Mouse (Mus musculus) limb, embryonic 12.5 days (tissue): ENCODE results near the gene Nfxl1. TPM values are rescaled to one million over a fixed set of nuclear protein-coding genes. Genes with fewer than 3 reads are reported as not detected.
"Not testable (repeated sequence)": the region's sequence is repeated elsewhere in the genome, so short reads cannot be mapped to it uniquely, and the experiment has no call there.

Source experiments
- ATAC-seq: fragments of 200-750 bp; cut with Nextera tagmentation; 2 replicates; pipeline ENCODE4 v1.8.0; 2017; ENCODE audit warnings: low read depth, moderate TSS enrichment; ENCODE audit not compliant: insufficient number of reproducible peaks, insufficient read depth, low FRiP score, low TSS enrichment
- H3K27ac ChIP-seq: fragments of 300-500 bp; sonication (generic); 2 replicates; pipeline ENCODE4 v1.5.1; 2016; ENCODE audit warnings: mild to moderate bottlenecking, moderate library complexity
- H3K27me3 ChIP-seq: fragments of 300-500 bp; sonication (generic); 2 replicates; pipeline ENCODE4 v1.6.1; 2016; ENCODE audit warnings: mild to moderate bottlenecking, moderate library complexity
- H3K36me3 ChIP-seq: fragments of 300-500 bp; sonication (generic); 2 replicates; pipeline ENCODE4 v1.6.1; 2016; ENCODE audit warnings: mild to moderate bottlenecking, moderate library complexity
- H3K4me1 ChIP-seq: fragments of 300-500 bp; sonication (generic); replicated peaks from 2 replicates; pipeline ENCODE4 v1.6.1; 2016
- H3K4me2 ChIP-seq: fragments of 300-500 bp; sonication (generic); 2 replicates; pipeline ENCODE4 v1.6.1; 2016; ENCODE audit warnings: mild to moderate bottlenecking, moderate library complexity
- H3K4me3 ChIP-seq: fragments of 300-500 bp; sonication (generic); replicated peaks from 2 replicates; pipeline ENCODE4 v1.5.1; 2016; ENCODE audit warnings: mild to moderate bottlenecking
- H3K9ac ChIP-seq: fragments of 300-500 bp; sonication (generic); replicated peaks from 2 replicates; pipeline ENCODE4 v1.6.1; 2016; ENCODE audit warnings: mild to moderate bottlenecking, moderate library complexity
- H3K9me3 ChIP-seq: fragments of 300-500 bp; sonication (generic); 2 replicates; pipeline ENCODE4 v1.6.1; 2016; ENCODE audit warnings: mild to moderate bottlenecking, moderate library complexity
- WGBS: fragments of 180-500 bp; shearing (Covaris S2); methylation state at CpG from one replicate; pipeline ENCODE4 v1.1.7; 2016; 5-methylcytosine and 5-hydroxymethylcytosine counted together
- polyA plus RNA-seq: library from polyadenylated mRNA; unstranded; fragments of >200 nt; fragmentation: Nextera tagmentation; extraction: Ambion mirVana; gene quantifications from 2 replicates; pipeline ENCODE4 v1.2.1, GENCODE M21; 2016

The Nfxl1 gene
- polyA plus RNA-seq: 28.4 and 29.0 TPM in 2 replicates

GRCm38 (mm10) chr5:72559544-72560049 lies at the start of gene Nfxl1:
TSS of gene Nfxl1 (minus strand) at chr5:72559684.
- H3K27me3 ChIP-seq: no peaks in the 10 kb centered on the region
- no peaks in the 10 kb centered on the region for H3K9me3 ChIP-seq
- H3K27ac ChIP-seq: peak within 1 kb of the TSS; percentile 78
- peak within 1 kb of the TSS; percentile 66 for H3K4me3 ChIP-seq
- H3K36me3 ChIP-seq: peaks cover 6% of the 10 kb centered on the region; the same call in 1 of the 2 replicates
- peak; percentile 95 for ATAC-seq
- peaks cover 6% of the 10 kb centered on the region; the same call in 1 of the 2 replicates for H3K4me1 ChIP-seq
- H3K4me2 ChIP-seq: peak within 1 kb of the TSS; percentile 62
- H3K9ac ChIP-seq: peak within 1 kb of the TSS; percentile 80
- WGBS: under 1% methylated on average over 42 of the region's 42 CpGs

- no peak overlapping the region for H3K4me3 ChIP-seq
- H3K27ac ChIP-seq: no peak overlapping the region
- 91% methylated on average over 4 of the region's 4 CpGs for WGBS
- no peak overlapping the region for H3K4me2 ChIP-seq
- H3K4me1 ChIP-seq: no peaks in the 10 kb centered on the region
- H3K36me3 ChIP-seq: no peaks in the 10 kb centered on the region
- ATAC-seq: no peak
- H3K9ac ChIP-seq: no peak overlapping the region
- no peaks in the 10 kb centered on the region for H3K9me3 ChIP-seq
- no peaks in the 10 kb centered on the region for H3K27me3 ChIP-seq
Observed at GRCm38 (mm10) chr5:72603138-72603537, 43.7 kb upstream of the Nfxl1 start.

GRCm38 (mm10) chr5:72601006-72601405 lies 41.5 kb upstream of the Nfxl1 start:
- Histone ChIP-seq H3K4me2 (no peak overlapping the region), H3K9ac (no peak overlapping the region), H3K4me1 (no peaks in the 10 kb centered on the region), H3K4me3 (no peak overlapping the region), H3K27ac (no peak overlapping the region), H3K27me3 (no peaks in the 10 kb centered on the region), H3K36me3 (no peaks in the 10 kb centered on the region), H3K9me3 (no peaks in the 10 kb centered on the region)
- WGBS: 19% methylated on average over 5 of the region's 5 CpGs
- ATAC-seq: no peak

DNA sequence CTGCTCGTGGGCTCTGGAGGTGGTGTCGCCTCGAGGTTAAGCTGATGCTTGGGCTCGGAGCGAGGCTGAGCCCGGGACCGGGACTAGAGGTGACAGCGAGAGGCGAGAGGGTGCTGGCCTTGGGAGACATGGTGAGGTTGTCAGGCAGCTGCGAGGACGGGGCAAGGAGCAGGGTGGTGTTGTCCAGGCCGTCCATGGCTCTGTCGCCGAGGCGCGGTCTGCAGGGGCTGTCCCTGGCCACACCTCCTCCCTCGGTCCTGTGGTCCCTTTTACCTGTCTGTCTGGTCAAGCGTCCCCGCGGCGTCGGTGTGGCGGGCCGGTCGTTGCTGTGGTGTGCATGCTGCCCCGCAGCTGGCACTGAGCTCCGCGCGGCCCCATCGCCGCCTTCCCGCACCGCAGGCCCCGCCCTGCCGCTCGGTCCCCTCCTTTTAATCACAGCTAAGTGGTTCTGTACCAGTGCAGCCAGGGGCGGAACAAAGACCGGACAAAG lies 27.8 kb upstream of the Nfxl1 start, which contains the start of gene Gm5868:
Gene Gm5868, minus strand, starts transcription at position 360 of the 490 bp plus-strand sequence.
- H3K27me3 ChIP-seq: peaks cover 28% of the 10 kb centered on the region
- peak within 1 kb of the TSS; percentile 42 for H3K4me3 ChIP-seq
- H3K4me2 ChIP-seq: peak within 1 kb of the TSS; percentile 72
- no peaks in the 10 kb centered on the region for H3K9me3 ChIP-seq
- H3K4me1 ChIP-seq: 0 out of 2 replicates have a peak, but pooled peaks cover 6% of the 10 kb centered on the region
- peak within 1 kb of the TSS; percentile 31; the same call in 1 of the 2 replicates for H3K9ac ChIP-seq
- no peak within 1 kb of the TSS for H3K27ac ChIP-seq
- H3K36me3 ChIP-seq: no peaks in the 10 kb centered on the region
- peak; percentile 59; the same call in 1 of the 2 replicates for ATAC-seq
- 2% methylated on average over 38 of the region's 38 CpGs for WGBS

- H3K4me2 ChIP-seq: peak overlapping the region; percentile 72
- peaks cover 31% of the 10 kb centered on the region for H3K27me3 ChIP-seq
- not testable (repeated sequence) for H3K27ac ChIP-seq, H3K36me3 ChIP-seq, H3K9me3 ChIP-seq, H3K4me1 ChIP-seq, ATAC-seq
- WGBS: 42% methylated on average over 25 of the region's 25 CpGs
- H3K9ac ChIP-seq: 0 out of 2 replicates have a peak overlapping the region, but pooled peaks have one; percentile 31
- H3K4me3 ChIP-seq: peak overlapping the region; percentile 42
Observed at GRCm38 (mm10) chr5:72586667-72587191, 27.2 kb upstream of the Nfxl1 start.

GRCm38 (mm10) chr5:72586122-72586521 lies 26.6 kb upstream of the Nfxl1 start:
- 39% methylated on average over 7 of the region's 7 CpGs for WGBS
- H3K4me1 ChIP-seq, H3K9me3 ChIP-seq, H3K4me3 ChIP-seq, H3K36me3 ChIP-seq, ATAC-seq, H3K27ac ChIP-seq, H3K4me2 ChIP-seq, H3K9ac ChIP-seq: not testable (repeated sequence)
- peaks cover 37% of the 10 kb centered on the region for H3K27me3 ChIP-seq

DNA sequence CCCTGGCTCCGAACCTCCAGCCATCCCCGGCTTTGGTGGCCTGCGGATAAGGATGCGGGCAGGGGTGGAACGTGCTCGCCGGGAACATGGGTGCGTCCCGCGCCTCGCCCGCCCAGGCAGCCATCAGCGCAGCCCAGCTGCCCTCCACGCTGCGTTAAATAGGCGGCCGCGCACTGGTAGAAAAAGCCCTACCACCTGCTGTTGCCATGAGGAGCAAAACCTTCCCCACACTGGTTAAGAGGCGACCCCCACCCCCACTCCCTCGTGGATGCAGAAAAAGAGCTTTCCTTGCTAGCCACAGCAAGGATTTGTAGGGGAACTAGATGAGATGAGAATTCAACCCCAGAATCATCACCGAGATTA lies 21.5 kb upstream of the Nfxl1 start, which contains the start of gene Zar1:
Gene Zar1, minus strand, starts transcription at position 285 of the 363 bp plus-strand sequence.
- H3K9me3 ChIP-seq, H3K4me1 ChIP-seq, H3K27ac ChIP-seq, H3K36me3 ChIP-seq: not testable (repeated sequence)
- Histone ChIP-seq H3K9ac (peak within 1 kb of the TSS; percentile 56), H3K4me2 (peak within 1 kb of the TSS; percentile 74), H3K27me3 (peaks cover 34% of the 10 kb centered on the region), H3K4me3 (peak within 1 kb of the TSS; percentile 47)
- 0 out of 2 replicates have a peak, but pooled peaks have one; percentile 41 for ATAC-seq
- WGBS: 12% methylated on average over 20 of the region's 21 CpGs

GRCm38 (mm10) chr5:72580088-72580969 lies 20.8 kb upstream of the Nfxl1 start:
- H3K36me3 ChIP-seq, H3K4me1 ChIP-seq, H3K27ac ChIP-seq, H3K9me3 ChIP-seq: not testable (repeated sequence)
- peak; percentile 53 for ATAC-seq
- Histone ChIP-seq H3K4me3 (peak overlapping the region; percentile 47), H3K4me2 (peak overlapping the region; percentile 74), H3K9ac (peak overlapping the region; percentile 56), H3K27me3 (peaks cover 30% of the 10 kb centered on the region)
- WGBS: 4% methylated on average over 69 of the region's 73 CpGs

- not testable (repeated sequence) for H3K9me3 ChIP-seq, ATAC-seq, H3K27ac ChIP-seq, H3K9ac ChIP-seq, H3K4me3 ChIP-seq, H3K36me3 ChIP-seq, H3K4me1 ChIP-seq
- H3K4me2 ChIP-seq: peak overlapping the region; percentile 74; the same call in 1 of the 2 replicates
- H3K27me3 ChIP-seq: peaks cover 30% of the 10 kb centered on the region
- WGBS: 35% methylated on average over 10 of the region's 10 CpGs
Observed at GRCm38 (mm10) chr5:72579599-72579998, 20.1 kb upstream of the Nfxl1 start.

- WGBS: 90% methylated on average over 5 of the region's 5 CpGs
- H3K4me3 ChIP-seq: no peak overlapping the region
- no peak overlapping the region for H3K27ac ChIP-seq
- H3K36me3 ChIP-seq: no peaks in the 10 kb centered on the region
- no peak overlapping the region for H3K4me2 ChIP-seq
- H3K9ac ChIP-seq: no peak overlapping the region
- no peak for ATAC-seq
- H3K9me3 ChIP-seq: peaks cover 4% of the 10 kb centered on the region; the same call in 1 of the 2 replicates
- H3K4me1 ChIP-seq: no peaks in the 10 kb centered on the region
- H3K27me3 ChIP-seq: no peaks in the 10 kb centered on the region
Observed at GRCm38 (mm10) chr5:72565621-72566020, 6.1 kb upstream of the Nfxl1 start.

DNA sequence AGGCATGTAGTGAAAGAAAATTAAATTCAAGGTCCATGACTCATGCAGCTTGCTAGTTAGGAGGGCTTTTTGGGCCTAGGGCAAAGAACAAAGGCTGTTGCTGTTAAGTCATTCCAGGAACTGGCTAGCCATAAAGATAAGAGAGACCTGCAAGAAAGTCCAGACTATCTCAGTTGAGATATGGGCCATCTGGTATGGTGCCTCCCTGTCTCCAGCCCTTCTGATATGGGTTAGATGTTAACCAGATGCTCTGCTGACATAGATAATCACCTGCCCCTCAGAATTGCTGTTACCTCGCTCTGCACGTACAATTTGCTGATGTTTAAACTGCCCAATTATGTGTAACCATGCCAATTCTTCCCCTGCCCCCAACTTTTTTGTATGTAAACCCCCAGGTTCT lies 3.7 kb upstream of the Nfxl1 start:
- 74% methylated on average over 2 of the region's 2 CpGs for WGBS
- not testable (repeated sequence) for H3K27ac ChIP-seq, H3K9ac ChIP-seq, H3K9me3 ChIP-seq, ATAC-seq, H3K4me2 ChIP-seq, H3K4me3 ChIP-seq, H3K36me3 ChIP-seq, H3K4me1 ChIP-seq, H3K27me3 ChIP-seq
